Mouse (Mus musculus): ENCODE measurements around the gene Dhrs7b.
A peak's percentile ranks its signal among the peaks of the same experiment; 100 is the strongest.

Gene Dhrs7b

DNA sequence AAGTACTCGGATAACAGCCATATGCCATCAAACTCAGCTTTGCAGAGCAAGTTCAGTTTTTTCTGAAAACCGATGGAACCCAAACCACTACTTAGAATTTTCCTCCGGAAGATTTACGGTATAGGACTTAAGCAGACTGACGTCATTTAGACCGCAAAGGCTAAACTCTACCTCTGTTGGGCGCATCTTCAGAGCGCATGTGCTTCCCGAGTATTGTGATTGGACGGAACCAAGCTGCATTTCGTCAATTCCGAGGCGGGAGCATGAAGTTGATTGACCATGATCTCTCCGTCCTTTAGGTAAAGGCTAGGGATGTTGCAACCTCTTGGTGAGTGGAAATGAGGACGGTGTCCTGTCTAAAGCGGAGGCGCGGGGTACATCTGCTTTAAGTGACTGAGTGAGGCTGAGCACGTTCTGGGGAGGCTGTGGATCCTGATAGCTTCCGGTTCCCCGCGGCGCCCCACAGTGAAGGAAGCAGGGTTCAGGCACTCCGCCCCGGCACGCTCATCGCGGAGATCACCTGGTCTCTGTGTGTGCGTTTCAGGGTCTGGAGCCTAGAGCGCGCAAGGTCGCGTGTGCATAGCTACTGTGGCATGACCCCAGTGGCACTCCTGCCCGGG lies at the start of gene Dhrs7b:
TSS of gene Dhrs7b (plus strand) at position 199 of the 620 bp plus-strand sequence.
- DNase-seq (ENCODE audit: low read depth, low spot score), result peak; percentile 99

DNA sequence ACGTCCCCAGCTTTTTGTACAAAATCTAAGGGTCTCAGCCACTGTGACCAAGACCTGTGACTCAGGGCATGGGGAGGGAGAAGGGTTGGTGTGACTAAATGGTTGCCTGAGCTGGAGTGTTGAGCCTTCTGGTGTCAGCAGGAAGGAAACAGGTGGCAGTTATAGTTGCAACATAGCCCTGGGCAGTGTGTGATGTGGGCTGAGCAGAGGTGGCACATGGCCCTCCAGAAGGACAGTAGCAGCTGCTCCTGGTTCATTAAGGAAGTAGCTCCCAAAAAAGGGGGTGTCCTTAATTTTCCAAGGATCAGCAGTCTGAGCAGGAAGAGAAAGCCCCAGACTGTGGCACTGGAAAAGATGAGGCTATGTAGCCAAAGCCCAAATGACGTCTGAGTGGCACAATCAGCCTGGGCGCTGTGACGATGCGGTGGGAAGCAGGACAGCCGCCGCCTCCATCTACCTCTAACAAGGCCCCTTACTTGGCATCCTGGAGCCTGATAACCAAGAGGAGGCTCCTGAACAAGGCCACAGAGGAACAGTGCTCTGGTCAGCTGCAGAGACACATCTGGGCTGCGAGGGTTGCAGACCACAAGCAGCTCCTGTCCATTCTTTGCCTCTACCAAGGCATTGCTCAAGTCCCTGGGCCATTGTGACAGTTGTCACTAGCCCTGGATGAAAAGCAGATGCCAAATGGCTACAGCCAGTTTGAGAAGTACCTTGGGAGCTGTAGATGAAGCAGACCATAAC lies 46.1 kb upstream of the Dhrs7b start:
- no peak for DNase-seq (ENCODE audit: low read depth, low spot score)

- no peak for DNase-seq (ENCODE audit: low read depth, low spot score)
Observed at GRCm38 (mm10) chr11:60787595-60787994, 42.8 kb upstream of the Dhrs7b start.

GRCm38 (mm10) chr11:60790472-60790871 lies 40.0 kb upstream of the Dhrs7b start:
- DNase-seq (ENCODE audit: low read depth, low spot score), result no peak

GRCm38 (mm10) chr11:60796342-60796741 lies 34.1 kb upstream of the Dhrs7b start:
- no peak for DNase-seq (ENCODE audit: low read depth, low spot score)

DNA sequence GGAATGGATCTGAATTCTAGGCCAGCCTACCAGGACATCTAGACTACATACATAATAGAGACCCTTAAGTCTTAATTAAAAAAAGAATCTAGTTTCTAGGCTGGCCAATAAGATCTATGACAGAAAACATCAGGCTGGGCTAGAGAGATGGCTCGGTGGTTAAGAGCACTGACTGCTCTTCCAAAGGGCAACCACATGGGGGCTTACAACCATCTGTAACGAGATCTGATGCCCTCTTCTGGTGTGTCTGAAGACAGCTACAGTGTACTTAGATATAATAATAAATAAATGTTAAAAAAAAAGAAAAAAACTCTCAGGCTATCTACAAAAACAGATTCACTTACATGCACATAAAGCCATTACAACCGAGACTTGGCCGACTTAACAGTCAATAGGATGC lies 30.5 kb upstream of the Dhrs7b start:
- no peak for DNase-seq (ENCODE audit: low read depth, low spot score)

DNA sequence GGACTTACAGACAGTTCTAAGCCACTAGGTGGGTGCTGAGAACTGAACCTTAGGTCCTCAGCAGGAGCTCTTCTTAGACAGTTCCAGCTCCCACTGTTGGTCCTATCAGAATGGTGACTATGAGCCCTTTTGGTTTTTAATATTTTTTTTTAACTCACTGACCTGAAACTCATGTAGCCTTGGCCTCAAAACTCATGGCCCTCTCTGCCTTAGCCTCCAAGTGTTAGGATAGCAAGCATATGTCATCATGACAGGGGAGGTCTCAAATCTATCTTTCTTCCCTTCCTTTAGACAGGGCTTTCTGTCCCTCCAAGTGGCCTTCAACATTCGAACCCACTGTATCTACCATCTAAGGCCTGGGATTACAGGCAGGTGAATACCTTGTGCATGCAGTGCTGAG lies 29.5 kb upstream of the Dhrs7b start:
- DNase-seq (ENCODE audit: low read depth, low spot score), result no peak

DNA sequence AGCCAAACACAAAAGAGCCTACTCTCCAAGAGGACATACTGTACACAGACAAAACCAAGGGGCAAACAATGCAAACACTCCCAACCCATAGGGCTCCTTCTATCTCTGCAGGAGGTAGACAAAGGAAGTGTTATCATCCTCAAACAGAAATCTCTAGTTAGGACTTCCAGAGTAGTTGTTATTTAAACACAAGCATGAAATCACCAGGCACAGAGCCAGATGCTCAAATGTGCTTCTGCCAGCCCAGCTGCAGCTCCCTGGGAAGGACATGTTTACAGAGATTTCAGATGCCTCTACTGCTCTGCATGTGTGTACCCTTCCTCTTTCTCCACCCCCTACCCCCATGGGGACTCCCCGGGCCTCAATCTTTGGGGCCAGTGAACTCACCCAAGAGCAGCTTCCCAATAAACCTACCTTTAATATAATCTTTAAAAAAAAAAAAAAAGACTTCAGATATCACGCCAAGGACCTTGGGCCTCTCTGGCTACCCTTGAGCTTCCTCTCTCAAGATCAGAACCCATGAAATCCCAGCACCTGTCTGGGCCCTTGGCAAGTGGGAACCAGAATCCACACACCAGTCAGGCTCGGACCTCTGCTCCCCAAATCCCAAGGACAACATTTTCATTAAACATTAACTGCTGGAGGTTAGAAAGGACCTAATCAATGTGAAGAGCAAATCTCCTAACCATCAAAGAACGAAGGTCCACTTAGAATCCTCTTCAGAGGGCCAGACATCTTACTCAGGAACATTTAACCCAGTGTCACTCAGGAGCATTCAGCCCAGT lies 22.0 kb upstream of the Dhrs7b start:
- no peak for DNase-seq (ENCODE audit: low read depth, low spot score)

- DNase-seq (ENCODE audit: low read depth, low spot score), result no peak
Observed at GRCm38 (mm10) chr11:60809546-60809945, 20.9 kb upstream of the Dhrs7b start.

- DNase-seq (ENCODE audit: low read depth, low spot score), result peak; percentile 34
Observed at GRCm38 (mm10) chr11:60810046-60810965, 20.1 kb upstream of the Dhrs7b start.

DNA sequence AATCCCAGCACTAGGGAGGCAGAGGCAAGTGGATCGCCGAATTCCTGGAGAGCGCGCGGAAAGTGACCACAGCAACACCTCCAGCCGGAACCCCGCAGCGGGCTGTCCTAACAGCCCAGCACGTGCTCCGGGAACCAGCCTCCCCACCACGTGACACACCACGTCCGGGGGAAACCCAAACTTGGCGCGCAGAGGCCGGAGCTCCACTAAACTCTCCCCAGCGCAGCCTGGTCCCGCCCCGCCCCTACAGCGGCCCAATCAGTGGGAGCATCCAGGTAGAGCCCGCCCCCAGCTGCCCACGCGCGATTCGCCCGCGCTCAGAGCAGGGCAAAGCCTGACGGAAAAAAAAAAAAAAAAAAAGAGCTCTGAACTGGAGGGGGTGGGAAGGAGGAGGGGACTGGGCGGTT lies 19.4 kb upstream of the Dhrs7b start:
- peak; percentile 99 for DNase-seq (ENCODE audit: low read depth, low spot score)

DNA sequence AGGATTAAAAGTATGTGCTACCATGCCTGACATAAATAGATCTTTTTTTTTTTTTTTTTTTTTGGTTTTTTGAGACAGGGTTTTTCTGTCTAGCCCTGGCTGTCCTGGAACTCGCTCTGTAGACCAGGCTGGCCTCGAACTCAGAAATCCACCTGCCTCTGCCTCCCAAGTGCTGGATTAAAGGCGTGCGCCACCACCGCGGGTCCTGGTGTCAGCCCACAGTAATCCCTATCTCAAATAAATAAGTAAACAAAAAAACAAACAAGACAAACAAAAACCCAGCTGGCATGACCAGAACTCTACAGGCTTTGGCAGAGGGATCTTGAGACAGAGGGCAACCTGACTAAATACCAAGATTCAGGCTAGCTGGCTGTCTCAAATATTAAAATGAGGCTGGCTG lies 18.8 kb upstream of the Dhrs7b start, which contains the start of gene Shmt1:
TSS of gene Shmt1 (minus strand) at position 101 of the 400 bp plus-strand sequence.
- DNase-seq (ENCODE audit: low read depth, low spot score), result peak; percentile 23

DNA sequence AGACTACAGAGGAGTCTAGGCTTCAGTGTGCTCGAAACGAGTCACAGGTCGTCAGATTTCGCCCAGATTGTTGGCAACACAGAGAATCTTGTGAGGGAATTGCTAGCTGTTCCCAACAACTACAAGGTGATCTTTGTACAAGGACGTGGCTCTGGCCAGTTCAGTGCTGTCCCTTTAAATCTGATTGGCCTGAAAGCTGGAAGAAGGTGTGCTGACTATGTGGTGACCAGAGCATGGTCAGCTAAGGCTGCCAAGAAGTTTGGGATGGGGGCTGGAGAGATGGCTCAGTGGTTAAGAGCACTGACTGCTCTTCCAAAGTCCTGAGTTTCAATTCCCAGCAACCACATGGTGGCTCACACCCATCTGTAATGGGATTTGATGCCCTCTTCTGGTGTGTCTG lies 14.0 kb upstream of the Dhrs7b start:
- no peak for DNase-seq (ENCODE audit: low read depth, low spot score)

- DNase-seq (ENCODE audit: low read depth, low spot score), result no peak
Observed at GRCm38 (mm10) chr11:60823771-60824170, 6.7 kb upstream of the Dhrs7b start.

DNA sequence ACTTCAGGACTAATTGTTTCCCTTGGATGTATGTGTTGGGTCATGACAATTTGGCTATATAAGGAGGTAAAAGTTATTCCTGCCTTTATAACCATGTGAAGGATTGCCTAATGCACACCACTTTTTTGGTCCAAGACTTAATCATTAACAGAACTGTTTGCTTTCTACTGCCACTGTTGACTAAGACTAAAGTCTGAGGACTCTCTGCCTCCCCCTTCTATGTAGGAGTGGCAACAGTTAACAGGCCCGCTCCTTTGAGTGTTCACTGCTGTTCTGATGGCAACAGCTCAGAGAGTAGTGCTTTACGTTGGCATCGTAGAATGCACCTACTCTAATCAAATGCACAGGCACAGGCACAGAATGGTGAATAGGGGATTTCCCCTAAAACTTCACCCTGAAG lies 5.2 kb upstream of the Dhrs7b start:
- DNase-seq (ENCODE audit: low read depth, low spot score), result no peak

DNA sequence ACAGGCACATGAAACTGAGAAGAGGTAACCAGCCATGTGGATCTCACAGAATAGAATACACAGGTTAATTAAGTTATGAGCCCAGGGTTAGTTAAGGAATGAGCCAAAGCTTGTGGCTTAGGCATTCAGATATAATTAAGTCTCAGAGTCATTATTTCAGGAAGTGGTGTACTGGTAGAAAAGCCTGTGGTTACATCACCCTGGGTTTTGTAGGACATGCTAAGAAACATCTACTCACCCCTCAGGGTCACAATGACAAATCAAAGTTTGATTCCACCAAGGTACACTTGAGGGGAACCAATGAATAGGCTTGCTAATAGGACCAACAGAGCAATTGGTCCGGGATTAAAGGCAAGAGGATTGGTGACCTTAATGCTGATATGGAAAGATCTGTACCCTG lies 3.7 kb upstream of the Dhrs7b start:
- DNase-seq (ENCODE audit: low read depth, low spot score), result no peak

- DNase-seq (ENCODE audit: low read depth, low spot score), result no peak
Observed at GRCm38 (mm10) chr11:60827241-60827945, 3.0 kb upstream of the Dhrs7b start.

GRCm38 (mm10) chr11:60828903-60829302 lies 1.5 kb upstream of the Dhrs7b start:
- DNase-seq (ENCODE audit: low read depth, low spot score), result peak; percentile 33

DNA sequence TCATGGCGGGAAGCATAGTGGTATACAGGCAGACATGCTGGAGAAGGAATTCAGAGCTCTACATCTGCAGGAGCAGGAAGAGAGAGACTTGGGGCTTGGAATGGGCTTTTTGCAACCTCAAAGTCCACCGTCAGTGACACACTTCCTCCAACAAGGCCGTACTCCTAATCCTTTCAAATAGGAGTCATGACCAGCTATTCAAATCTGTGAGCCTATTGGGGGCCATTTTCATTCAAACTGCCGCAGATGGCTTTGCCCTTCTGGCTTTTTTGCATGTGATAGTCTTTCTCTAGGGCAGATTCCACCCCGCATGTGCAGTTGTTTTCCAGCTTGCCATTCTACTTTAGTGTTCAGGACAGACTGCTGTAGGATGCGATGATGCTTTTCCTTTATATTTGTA lies 6.5 kb downstream of the Dhrs7b start:
- peak; percentile 55 for DNase-seq (ENCODE audit: low read depth, low spot score)

DNA sequence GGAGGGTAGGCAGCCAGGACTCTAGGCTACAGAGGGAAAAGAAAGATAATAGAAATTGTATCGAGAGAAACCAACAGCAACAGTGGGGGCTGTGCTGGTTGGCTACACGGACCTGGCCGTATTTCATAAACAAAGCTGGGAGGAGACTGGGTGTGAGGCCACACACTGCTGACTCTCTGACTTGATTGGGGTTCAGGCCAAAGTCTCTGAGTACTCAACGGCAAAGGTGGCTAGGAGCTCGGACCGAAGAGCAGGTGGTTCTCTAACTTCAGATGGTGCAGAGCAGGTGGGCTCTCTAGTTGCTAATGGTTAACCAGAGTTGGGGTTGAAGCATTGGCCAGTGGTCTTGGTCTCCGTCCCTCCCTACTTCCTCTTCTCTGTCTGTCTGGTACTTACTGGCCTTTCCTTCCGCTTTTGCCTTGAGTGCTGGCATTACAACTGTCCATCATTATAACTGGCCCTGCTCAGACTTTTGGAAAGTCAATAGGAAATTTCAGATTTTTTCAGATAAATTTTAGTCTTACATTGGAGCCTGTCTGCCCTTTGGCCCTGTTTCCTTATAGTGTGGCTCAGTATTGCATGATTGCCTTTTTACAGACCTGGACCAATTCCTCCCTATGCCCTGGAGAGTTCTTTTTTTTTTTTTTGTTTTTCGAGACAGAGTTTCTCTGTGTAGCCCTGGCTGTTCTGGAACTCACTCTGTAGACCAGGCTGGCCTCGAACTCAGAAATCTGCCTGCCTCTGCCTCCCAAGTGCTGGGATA lies 7.4 kb downstream of the Dhrs7b start:
- DNase-seq (ENCODE audit: low read depth, low spot score), result no peak

Measured in ES-CJ7 (cell line).